ENCODE assay signal across 11 mouse cellular contexts in the genomic region with DNA sequence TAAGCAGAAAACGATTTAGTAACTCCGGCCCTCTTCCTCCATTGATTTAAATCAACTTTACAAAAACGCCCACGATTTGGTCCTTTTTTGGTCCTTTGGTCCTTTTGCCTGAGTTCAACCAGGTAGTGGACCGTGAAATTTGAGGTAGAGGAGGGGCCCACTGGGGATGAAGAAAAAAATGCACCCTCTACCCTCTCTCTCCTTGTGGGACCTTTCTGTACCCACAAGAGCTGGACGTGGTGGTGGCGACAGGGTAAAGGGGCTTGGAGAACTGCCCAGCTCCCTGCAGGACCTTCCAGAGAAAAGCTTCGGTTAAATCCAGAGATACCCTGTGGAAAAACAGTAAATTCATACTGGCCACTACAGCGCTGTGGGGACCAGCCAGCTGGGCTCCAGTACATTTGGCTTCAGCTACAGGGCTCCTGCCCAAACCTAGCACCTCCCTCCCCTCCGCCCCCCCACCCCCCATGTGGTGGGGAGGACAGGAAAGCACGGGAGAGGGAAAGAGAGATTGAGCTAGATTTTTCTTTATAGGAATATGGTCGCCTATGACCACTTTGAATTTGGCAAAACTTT. TPM values are rescaled to one million over a fixed set of nuclear protein-coding genes. Genes with fewer than 3 reads are reported as not detected.
A peak's percentile ranks its signal among the peaks of the same experiment; 100 is the strongest.
DNase-seq lines count a peak whose midpoint lies in the region; ATAC-seq and TF ChIP-seq lines count a peak whose summit lies in the region.
"Had no signal": no experiment of that assay in that cellular context is flagged by ENCODE, and none has a peak within 500 bp of the region (broad histone marks: within the 10 kb centered on the region; RNA-seq: fewer than 3 reads in every experiment).

No protein-coding gene starts in this region.

- no peak overlapping the region for H3K9ac ChIP-seq in kidney, embryonic 16.5 days (replicated peaks; ENCODE audit: low read length)

- no peaks in the 10 kb centered on the region for H3K9me3 ChIP-seq in kidney, embryonic 16.5 days (ENCODE audit: low read length)

- H3K4me2 ChIP-seq in kidney, embryonic 16.5 days (replicated peaks; ENCODE audit: low read depth, low read length): peak overlapping the region; percentile 78

- no peak for ATAC-seq in kidney, embryonic 16.5 days (ENCODE audit: low FRiP score, low TSS enrichment)
- ATAC-seq in granulocyte monocyte progenitor cell, adult 5-6 weeks (replicated peaks; ENCODE audit: poor library complexity, severe bottlenecking): no peak

- H3K36me3 ChIP-seq in kidney, embryonic 16.5 days (ENCODE audit: insufficient read depth, low read length): no peaks in the 10 kb centered on the region

- peak overlapping the region; percentile 89 for H3K27ac ChIP-seq in gastrocnemius, adult 2 months
- no peak overlapping the region for H3K27ac ChIP-seq in kidney, embryonic 16.5 days (ENCODE audit: low read length)

- TF ChIP-seq CTCF in gastrocnemius, adult 2 months (IDR thresholded peaks at IDR 0.05): no peak

- intact Hi-C loops in gastrocnemius, adult 2 months (cut with DNase I): loop anchor here (5.0 kb wide), 1 partner anchor 35 kb away; no protein-coding TSS in a partner anchor

- DNase-seq in gastrocnemius, adult 2 months: peak; percentile 62
- DNase-seq in gastrocnemius, adult 18-20 months (ENCODE audit: low spot score): no peak
- peak; percentile 43 to 47 for DNase-seq in right cerebral cortex, postnatal 10 days (ENCODE audit: low spot score in 2 of 2)
- no peak for DNase-seq in right cerebral cortex, postnatal 4 days
- DNase-seq in spleen, postnatal 4 days (ENCODE audit: low spot score in 2 of 2): no peak
- no peak for DNase-seq in ovary, postnatal 36 days (ENCODE audit: low spot score)

- H3K4me3 ChIP-seq in gastrocnemius, adult 2 months: peak overlapping the region; percentile 86
- no peak overlapping the region for H3K4me3 ChIP-seq in kidney, embryonic 16.5 days (ENCODE audit: low read length)

- H3K27me3 ChIP-seq in kidney, embryonic 16.5 days (ENCODE audit: insufficient read depth, low read length): peaks cover 65% of the 10 kb centered on the region

- H3K4me1 ChIP-seq in kidney, embryonic 16.5 days (ENCODE audit: insufficient read depth, low read length): peaks cover 18% of the 10 kb centered on the region; the same call in 1 of the 2 replicates

- 23% methylated on average over 11 of the region's 12 CpGs for WGBS in kidney, embryonic 16.5 days

RNA-seq across cellular contexts. Expression of a gene that starts 1.4 kb away (rescaled TPM):
- 10 to 100 TPM; 23.9 to 32.6 TPM for total RNA-seq in gastrocnemius, adult 2 months (2021)
- 10 to 100 TPM; 34.2 to 42.4 TPM for total RNA-seq in gastrocnemius, adult 18-20 months (2021)
- 8.3 and 13.4 TPM in 2 replicates for polyA plus RNA-seq in kidney, embryonic 16.5 days (2015; fragmentation: Nextera tagmentation; extraction: Ambion mirVana)
- total RNA-seq in granulocyte monocyte progenitor cell, adult 5-6 weeks (2014; fragmentation: Nextera tagmentation): not detected in 2 replicates
- total RNA-seq in granulocyte monocyte progenitor cell, adult 5-6 weeks (2017): not detected in 2 replicates
- total RNA-seq: CH12.LX; hematopoietic stem cell, adult 5-6 weeks; neutrophil, adult 5-6 weeks had no signal

Comparison
In these comparisons a context has a peak if more than half of its experiments do, and no peak if none do; other contexts are left out.
1. DNase-seq: peak in gastrocnemius, adult 2 months (single experiment) and right cerebral cortex, postnatal 10 days (2 of 2); none in gastrocnemius, adult 18-20 months (single experiment), right cerebral cortex, postnatal 4 days (single experiment), spleen, postnatal 4 days (0 of 2) and ovary, postnatal 36 days (single experiment).
2. RNA of a gene that starts 1.4 kb away (total RNA-seq): 34.2 to 42.4 TPM in gastrocnemius, adult 18-20 months and 23.9 to 32.6 TPM in gastrocnemius, adult 2 months; not detected in granulocyte monocyte progenitor cell, adult 5-6 weeks; every median in the first group is over 10 times any median in the second.